Mouse (Mus musculus) limb, embryonic 15.5 days (tissue): ENCODE results near the gene Stag3. TPM values are rescaled to one million over a fixed set of nuclear protein-coding genes. Genes with fewer than 3 reads are reported as not detected.

ENCODE experiments used
- ATAC-seq: fragments of 200-750 bp; cut with Nextera tagmentation; 2 replicates; pipeline ENCODE4 v1.8.0; 2017; ENCODE audit warnings: low read depth, moderate TSS enrichment; ENCODE audit not compliant: insufficient number of reproducible peaks, low FRiP score, low TSS enrichment
- H3K27ac ChIP-seq: fragments of 300-500 bp; sonication (generic); 2 replicates; pipeline ENCODE4 v1.5.1; 2015; ENCODE audit warnings: moderate library complexity, mild to moderate bottlenecking, inconsistent platforms
- H3K27me3 ChIP-seq: fragments of 300-500 bp; sonication (generic); 2 replicates; pipeline ENCODE4 v1.6.1; 2015; ENCODE audit warnings: inconsistent platforms
- H3K36me3 ChIP-seq: fragments of 300-500 bp; sonication (generic); 2 replicates; pipeline ENCODE4 v1.6.1; 2015; ENCODE audit warnings: inconsistent platforms
- H3K4me1 ChIP-seq: fragments of 300-500 bp; sonication (generic); 2 replicates; pipeline ENCODE4 v1.6.1; 2015; ENCODE audit warnings: inconsistent platforms
- H3K4me2 ChIP-seq: fragments of 300-500 bp; sonication (generic); 2 replicates; pipeline ENCODE4 v1.6.1; 2015; ENCODE audit warnings: mild to moderate bottlenecking, inconsistent platforms
- H3K4me3 ChIP-seq: fragments of 300-500 bp; sonication (generic); 2 replicates; pipeline ENCODE4 v1.5.1; 2015; ENCODE audit warnings: mild to moderate bottlenecking, inconsistent platforms
- H3K9ac ChIP-seq: fragments of 300-500 bp; sonication (generic); 2 replicates; pipeline ENCODE4 v1.6.1; 2015; ENCODE audit warnings: inconsistent platforms
- H3K9me3 ChIP-seq: fragments of 300-500 bp; sonication (generic); 2 replicates; pipeline ENCODE4 v1.6.1; 2016; ENCODE audit warnings: inconsistent platforms
- WGBS: fragments of 180-500 bp; shearing (Covaris S2); methylation state at CpG from one replicate; pipeline ENCODE4 v1.1.7; 2015; 5-methylcytosine and 5-hydroxymethylcytosine counted together
- polyA plus RNA-seq: library from polyadenylated mRNA; unstranded; fragments of >200 nt; fragmentation: Nextera tagmentation; extraction: Ambion mirVana; gene quantifications from 2 replicates; pipeline ENCODE4 v1.2.1, GENCODE M21; 2015

The Stag3 gene
- polyA plus RNA-seq, 1 experiment from 2014 or later = 4.8 TPM

DNA sequence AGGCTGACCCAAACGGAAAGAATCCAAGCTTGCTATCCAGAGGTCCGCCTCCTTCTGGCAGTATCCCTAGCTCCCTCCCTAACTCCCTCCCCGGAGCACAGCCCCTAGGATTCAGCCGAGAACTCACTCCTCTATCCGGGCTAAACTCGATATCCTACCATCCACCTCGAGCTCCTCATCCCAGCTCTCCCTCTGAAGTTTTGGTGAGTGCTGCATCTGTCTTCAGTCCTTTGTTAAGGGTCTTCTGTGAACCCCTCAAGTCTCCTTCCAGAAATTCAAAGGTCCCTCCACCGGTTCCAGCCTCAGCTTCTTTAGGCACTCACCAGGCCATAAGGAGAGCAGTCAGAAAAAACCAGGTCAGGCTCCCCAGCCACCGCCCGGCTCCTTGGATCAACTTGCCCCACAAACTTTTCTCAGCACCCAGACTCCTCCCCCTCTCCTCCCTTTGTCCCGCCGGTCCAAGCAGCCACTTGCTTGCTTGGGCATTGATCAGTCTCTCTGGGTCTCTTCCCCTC is 7.6 kb upstream of the Stag3 start, which contains the start of gene Gal3st4:
Gal3st4 (minus strand) TSS at position 432 of the 515 bp plus-strand sequence.
- peaks cover 12% of the 10 kb centered on the region; the same call in 1 of the 2 replicates for H3K36me3 ChIP-seq
- peak within 1 kb of the TSS; percentile 80 for H3K27ac ChIP-seq
- no peaks in the 10 kb centered on the region for H3K27me3 ChIP-seq
- H3K4me2 ChIP-seq = peak within 1 kb of the TSS; percentile 42
- 2% methylated on average over 12 of the region's 12 CpGs for WGBS
- peak within 1 kb of the TSS; percentile 27 for H3K4me3 ChIP-seq
- no peaks in the 10 kb centered on the region for H3K9me3 ChIP-seq
- peaks cover 38% of the 10 kb centered on the region for H3K4me1 ChIP-seq
- ATAC-seq = no peak; the same call in 1 of the 2 replicates
- 0 out of 2 replicates have a peak within 1 kb of the TSS, but pooled peaks have one; percentile 7 for H3K9ac ChIP-seq

DNA sequence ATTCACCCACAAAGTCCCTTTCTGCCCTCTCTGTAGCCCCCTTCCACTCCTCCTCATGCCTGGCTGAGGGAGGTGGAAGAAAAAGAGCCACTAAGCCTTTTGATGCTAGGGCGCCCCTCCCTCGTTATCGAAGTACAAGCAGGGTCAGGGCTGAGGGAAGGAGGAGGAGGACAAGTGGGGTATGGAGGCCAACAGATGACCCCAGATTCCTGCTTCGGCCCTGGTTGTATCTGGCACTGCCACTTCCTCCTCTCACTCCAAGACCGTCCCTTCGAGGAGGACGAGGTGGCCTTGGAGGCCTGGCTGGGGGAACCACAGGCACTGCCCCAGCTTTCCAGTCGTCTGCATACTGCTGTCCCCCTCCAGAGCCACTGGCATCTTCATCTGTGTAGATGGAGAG is 5.9 kb upstream of the Stag3 start:
- peaks cover 18% of the 10 kb centered on the region; the same call in 1 of the 2 replicates for H3K36me3 ChIP-seq
- no peak overlapping the region for H3K27ac ChIP-seq
- no peaks in the 10 kb centered on the region for H3K27me3 ChIP-seq
- no peak for ATAC-seq
- H3K4me3 ChIP-seq = no peak overlapping the region
- H3K9me3 ChIP-seq = no peaks in the 10 kb centered on the region
- 80% methylated on average over 8 of the region's 8 CpGs for WGBS
- no peak overlapping the region for H3K4me2 ChIP-seq
- peaks cover 52% of the 10 kb centered on the region for H3K4me1 ChIP-seq
- H3K9ac ChIP-seq = no peak overlapping the region

DNA sequence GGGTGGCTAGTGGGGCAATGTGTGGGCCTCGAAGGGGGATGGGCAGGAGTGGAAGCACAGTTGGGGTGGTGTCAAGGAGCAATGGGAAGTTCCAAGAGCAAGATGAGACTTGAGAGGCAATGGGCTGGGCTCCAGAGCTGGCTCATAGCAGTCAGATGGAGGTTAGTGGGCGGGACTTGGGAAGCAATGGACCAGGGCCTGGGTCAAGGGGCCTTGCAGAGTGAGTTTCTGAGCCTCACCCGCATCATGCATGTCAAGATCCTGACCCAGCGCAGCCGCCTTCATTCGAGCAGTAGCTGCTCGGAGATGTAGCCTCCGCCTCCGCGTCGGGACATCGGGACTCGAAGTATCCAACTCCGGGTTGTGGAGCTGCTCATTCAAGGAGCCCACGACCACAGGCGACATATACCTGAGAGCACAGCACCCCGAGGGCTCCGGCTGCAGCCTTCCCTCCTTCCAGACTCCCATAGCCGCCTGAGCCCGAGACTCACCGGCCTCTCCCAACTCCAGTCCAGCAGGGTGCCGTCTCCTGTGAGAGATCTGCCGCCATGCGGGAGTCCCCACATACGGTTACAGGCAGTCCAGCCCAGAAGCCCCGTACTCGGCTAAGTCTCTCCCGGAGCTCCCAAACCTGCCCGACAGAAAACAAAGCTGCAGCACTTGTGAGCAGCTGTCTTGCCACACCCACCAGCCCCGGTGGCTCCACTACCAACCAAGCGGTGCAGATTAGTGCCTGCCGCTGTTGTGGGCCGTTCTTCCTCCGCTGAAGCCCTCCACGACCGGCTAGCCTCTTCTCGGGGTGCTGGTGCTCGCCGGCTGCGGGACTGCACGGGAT is 4.6 kb upstream of the Stag3 start:
- peak overlapping the region; percentile 33 for H3K4me2 ChIP-seq
- H3K4me3 ChIP-seq = peak overlapping the region; percentile 14
- ATAC-seq = no peak
- H3K4me1 ChIP-seq = peaks cover 58% of the 10 kb centered on the region
- no peak overlapping the region for H3K9ac ChIP-seq
- peaks cover 18% of the 10 kb centered on the region; the same call in 1 of the 2 replicates for H3K36me3 ChIP-seq
- 34% methylated on average over 41 of the region's 41 CpGs for WGBS
- no peaks in the 10 kb centered on the region for H3K9me3 ChIP-seq
- H3K27me3 ChIP-seq = no peaks in the 10 kb centered on the region
- H3K27ac ChIP-seq = no peak overlapping the region

DNA sequence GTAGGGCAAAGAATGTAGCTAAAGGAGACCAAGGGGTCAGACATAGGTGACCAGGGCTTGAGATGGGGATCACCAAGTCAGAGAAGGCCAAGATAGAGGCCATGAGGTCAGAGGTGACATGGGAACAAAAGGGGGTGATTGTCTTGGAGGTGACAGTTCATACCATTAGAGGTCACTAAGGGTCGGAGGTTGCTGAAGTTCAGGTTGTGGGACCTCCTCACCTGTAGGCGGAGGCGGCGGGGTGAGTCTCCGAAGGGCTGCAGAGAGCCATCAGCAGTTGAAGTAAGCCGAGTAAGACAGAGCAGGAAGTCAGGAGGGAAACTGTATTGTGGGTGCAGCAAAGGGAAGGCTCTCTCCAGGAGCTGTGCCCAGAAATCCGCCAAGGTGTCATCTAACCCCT is 2.0 kb upstream of the Stag3 start:
- H3K9me3 ChIP-seq = no peaks in the 10 kb centered on the region
- no peak overlapping the region for H3K9ac ChIP-seq
- no peak overlapping the region for H3K4me3 ChIP-seq
- WGBS = 85% methylated on average over 7 of the region's 7 CpGs
- 0 out of 2 replicates have a peak overlapping the region, but pooled peaks have one; percentile 82 for H3K4me2 ChIP-seq
- ATAC-seq = no peak
- H3K27ac ChIP-seq = no peak overlapping the region
- peaks cover 18% of the 10 kb centered on the region; the same call in 1 of the 2 replicates for H3K36me3 ChIP-seq
- peaks cover 43% of the 10 kb centered on the region for H3K4me1 ChIP-seq
- H3K27me3 ChIP-seq = no peaks in the 10 kb centered on the region

DNA sequence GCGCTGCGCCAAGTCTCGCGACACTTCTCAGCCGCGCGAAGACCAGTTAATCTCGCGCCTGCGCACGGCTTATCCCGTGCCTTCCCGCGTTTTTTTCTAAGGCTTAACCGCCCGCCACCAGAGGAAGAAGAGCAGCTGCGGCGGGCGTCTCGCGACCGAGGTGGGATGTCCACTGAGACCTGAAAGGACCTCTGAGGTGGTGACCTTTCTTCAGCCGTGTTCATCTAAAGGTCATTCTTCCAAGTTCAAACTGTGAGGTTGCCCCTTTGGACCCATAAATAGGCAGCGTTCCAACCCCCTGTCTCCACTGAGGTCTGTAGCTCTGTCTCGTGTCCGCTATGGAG is 357 bp downstream of the Stag3 start:
- Histone ChIP-seq H3K4me1 (peaks cover 35% of the 10 kb centered on the region), H3K9me3 (no peaks in the 10 kb centered on the region), H3K4me3 (peak overlapping the region; percentile 61), H3K36me3 (peaks cover 14% of the 10 kb centered on the region; the same call in 1 of the 2 replicates), H3K27ac (no peak overlapping the region), H3K27me3 (no peaks in the 10 kb centered on the region), H3K4me2 (peak overlapping the region; percentile 82), H3K9ac (no peak overlapping the region)
- WGBS = 23% methylated on average over 26 of the region's 26 CpGs
- ATAC-seq = no peak

DNA sequence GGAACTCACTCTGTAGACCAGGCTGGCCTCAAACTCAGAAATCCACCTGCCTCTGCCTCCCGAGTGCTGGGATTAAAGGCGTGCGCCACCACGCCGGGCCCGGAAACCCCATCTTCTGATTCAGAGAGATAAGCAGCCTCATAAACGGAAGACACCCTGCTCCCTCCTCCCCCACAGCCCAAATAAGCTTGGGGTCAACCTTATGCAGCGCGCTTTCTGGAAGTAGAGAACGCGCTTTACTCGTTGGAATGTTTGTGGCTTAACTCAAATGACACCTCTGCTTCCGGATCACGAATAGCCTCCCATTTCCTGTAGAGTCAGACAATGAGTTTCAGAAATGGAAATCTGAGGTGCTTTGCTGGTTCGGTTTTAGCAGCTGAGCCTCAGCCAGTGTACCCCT is 789 bp downstream of the Stag3 start:
- Histone ChIP-seq H3K4me2 (no peak overlapping the region), H3K4me1 (peaks cover 30% of the 10 kb centered on the region), H3K36me3 (peaks cover 14% of the 10 kb centered on the region; the same call in 1 of the 2 replicates), H3K9me3 (no peaks in the 10 kb centered on the region), H3K27ac (no peak overlapping the region), H3K4me3 (no peak overlapping the region), H3K9ac (no peak overlapping the region), H3K27me3 (no peaks in the 10 kb centered on the region)
- ATAC-seq = no peak
- WGBS = 91% methylated on average over 15 of the region's 15 CpGs

DNA sequence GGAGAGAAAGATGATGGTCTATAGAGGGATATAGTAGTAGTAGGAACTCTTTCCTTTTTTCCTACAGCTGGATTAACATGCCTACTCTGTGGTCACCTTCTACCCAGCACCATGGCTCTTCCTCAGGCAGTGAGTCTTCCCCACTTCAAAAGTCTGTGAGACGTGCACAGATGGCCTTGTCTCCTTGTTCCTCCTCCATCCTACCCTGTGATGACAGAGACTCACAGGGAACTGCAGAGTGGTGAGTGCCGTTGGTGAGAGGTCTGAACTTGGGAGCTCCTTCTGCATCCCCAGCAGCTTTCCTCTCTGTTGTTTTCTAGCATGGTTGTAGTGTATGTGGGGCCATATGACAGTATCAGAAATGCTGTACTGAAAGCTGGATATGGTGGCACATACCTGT is 1.8 kb downstream of the Stag3 start:
- Histone ChIP-seq H3K9ac (no peak overlapping the region), H3K27ac (no peak overlapping the region), H3K9me3 (no peaks in the 10 kb centered on the region), H3K4me1 (peaks cover 21% of the 10 kb centered on the region), H3K4me3 (no peak overlapping the region), H3K27me3 (no peaks in the 10 kb centered on the region), H3K36me3 (peaks cover 11% of the 10 kb centered on the region; the same call in 1 of the 2 replicates), H3K4me2 (no peak overlapping the region)
- no peak for ATAC-seq
- WGBS = 74% methylated on average over 2 of the region's 2 CpGs

DNA sequence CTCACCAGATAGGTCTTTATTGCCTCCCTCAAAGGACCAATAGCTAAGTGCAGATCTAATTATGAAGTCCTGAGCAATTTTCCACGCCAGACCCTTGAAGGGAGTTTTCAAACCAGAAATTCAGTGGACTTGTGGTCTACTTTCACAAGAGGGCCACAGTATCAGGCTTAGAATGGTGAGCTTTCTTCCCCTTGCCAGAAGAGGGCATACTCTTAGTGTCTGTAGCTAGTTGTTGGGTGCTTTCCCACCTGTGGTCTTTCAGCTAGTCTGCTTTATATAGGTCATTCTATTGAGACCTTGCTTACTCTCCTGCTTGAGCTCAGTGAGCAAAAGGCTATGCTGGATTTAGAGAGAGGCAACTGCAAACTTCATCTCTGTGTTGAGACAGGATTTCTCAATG is 3.5 kb downstream of the Stag3 start:
- no peak for ATAC-seq
- H3K4me2 ChIP-seq = no peak overlapping the region
- no peak overlapping the region for H3K9ac ChIP-seq
- H3K9me3 ChIP-seq = no peaks in the 10 kb centered on the region
- no peak overlapping the region for H3K4me3 ChIP-seq
- 63% methylated on average over 1 of the region's 1 CpGs for WGBS
- H3K27me3 ChIP-seq = no peaks in the 10 kb centered on the region
- H3K27ac ChIP-seq = no peak overlapping the region
- H3K36me3 ChIP-seq = no peaks in the 10 kb centered on the region
- H3K4me1 ChIP-seq = peaks cover 13% of the 10 kb centered on the region

DNA sequence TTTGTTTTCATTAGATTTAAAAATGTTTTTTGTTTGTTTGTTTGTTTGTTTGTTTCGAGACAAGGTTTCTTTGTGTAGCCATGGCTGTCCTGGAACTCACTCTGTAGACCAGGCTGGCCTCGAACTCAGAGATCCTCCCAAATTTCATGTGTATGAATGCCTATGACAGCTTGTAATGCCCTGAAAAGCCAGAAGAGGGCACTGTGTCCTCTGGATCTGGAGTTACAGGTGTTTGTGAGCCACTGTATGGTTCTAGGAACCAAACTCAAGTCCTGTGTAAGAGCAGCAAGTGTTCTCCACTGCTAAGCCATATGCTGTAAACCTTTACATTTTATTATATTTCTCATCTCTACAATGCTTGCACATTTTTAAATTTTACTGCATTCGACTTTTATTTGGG is 7.8 kb downstream of the Stag3 start:
- no peak overlapping the region for H3K9ac ChIP-seq
- no peaks in the 10 kb centered on the region for H3K4me1 ChIP-seq
- 72% methylated on average over 3 of the region's 3 CpGs for WGBS

DNA sequence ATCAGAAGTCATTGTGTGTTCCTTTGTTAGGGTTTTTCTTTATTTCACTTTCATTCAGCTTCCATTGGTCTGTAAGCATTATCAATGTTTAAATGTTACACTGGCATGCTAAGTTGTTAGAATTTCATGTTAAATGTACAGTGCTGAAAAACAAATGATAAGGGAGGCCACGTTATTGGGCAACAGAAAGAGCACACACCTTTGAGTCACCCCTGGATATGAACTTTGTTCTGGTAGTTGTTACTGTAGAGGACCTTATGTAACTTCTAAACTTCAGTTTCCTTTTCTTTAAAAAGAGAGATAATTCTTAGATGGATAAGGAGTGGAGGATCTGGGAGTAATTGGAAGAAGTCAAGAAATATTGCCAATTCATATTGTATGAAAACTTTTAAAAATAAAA is 11.6 kb downstream of the Stag3 start:
- Histone ChIP-seq H3K36me3 (no peaks in the 10 kb centered on the region), H3K4me2 (no peak overlapping the region), H3K9ac (no peak overlapping the region), H3K9me3 (no peaks in the 10 kb centered on the region), H3K4me3 (no peak overlapping the region), H3K4me1 (no peaks in the 10 kb centered on the region), H3K27me3 (no peaks in the 10 kb centered on the region), H3K27ac (no peak overlapping the region)
- 74% methylated on average over 1 of the region's 1 CpGs for WGBS
- ATAC-seq = no peak

More for the DNA sequence above, 7.8 kb downstream of the Stag3 start:
- Histone ChIP-seq H3K27ac (no peak overlapping the region), H3K4me3 (no peak overlapping the region), H3K36me3 (no peaks in the 10 kb centered on the region), H3K9me3 (no peaks in the 10 kb centered on the region), H3K27me3 (no peaks in the 10 kb centered on the region), H3K4me2 (no peak overlapping the region)
- ATAC-seq = no peak

DNA sequence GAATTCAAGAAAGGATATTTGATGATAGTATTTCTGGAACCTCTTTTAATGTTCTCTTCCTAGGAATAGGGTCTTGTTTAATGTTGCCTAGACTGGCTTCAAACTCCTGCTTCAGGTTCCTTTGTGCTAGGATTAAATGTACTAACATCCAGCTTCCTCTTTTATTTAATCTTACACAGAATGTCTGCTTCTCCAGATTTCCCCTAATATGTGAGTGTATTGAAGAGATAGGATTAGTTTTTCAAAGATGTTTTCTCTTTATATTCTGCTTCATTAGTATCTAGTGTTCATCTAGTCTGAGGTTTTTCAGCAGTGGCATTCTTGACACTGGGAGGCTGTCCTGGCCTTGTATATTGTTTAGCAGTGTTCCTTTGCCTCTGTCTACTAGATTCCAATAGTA is 14.1 kb downstream of the Stag3 start:
- no peak overlapping the region for H3K4me2 ChIP-seq
- H3K9me3 ChIP-seq = no peaks in the 10 kb centered on the region
- H3K27ac ChIP-seq = no peak overlapping the region
- no peaks in the 10 kb centered on the region for H3K4me1 ChIP-seq
- no peak overlapping the region for H3K9ac ChIP-seq
- no peak overlapping the region for H3K4me3 ChIP-seq
- no peak for ATAC-seq
- H3K27me3 ChIP-seq = no peaks in the 10 kb centered on the region
- H3K36me3 ChIP-seq = no peaks in the 10 kb centered on the region

DNA sequence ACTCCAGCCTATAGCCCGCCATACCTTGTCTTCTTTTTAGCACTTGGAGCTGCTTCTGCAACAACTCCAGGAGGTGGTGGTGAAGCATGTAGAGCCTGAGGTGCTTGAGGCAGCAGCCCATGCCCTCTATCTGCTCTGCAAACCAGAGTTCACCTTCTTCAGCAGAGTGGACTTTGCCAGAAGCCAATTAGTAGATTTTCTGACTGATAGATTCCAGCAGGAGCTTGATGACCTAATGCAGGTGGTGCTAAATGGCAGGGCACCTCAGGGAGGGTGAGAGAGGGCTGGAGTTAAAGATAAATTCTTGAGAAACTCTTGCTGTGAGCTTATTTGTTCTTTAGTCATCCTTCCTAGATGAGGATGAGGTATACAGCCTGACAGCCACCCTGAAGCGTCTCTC is 19.6 kb downstream of the Stag3 start:
- H3K4me1 ChIP-seq = no peaks in the 10 kb centered on the region
- H3K9ac ChIP-seq = no peak overlapping the region
- 76% methylated on average over 2 of the region's 2 CpGs for WGBS
- no peak overlapping the region for H3K4me2 ChIP-seq
- no peak overlapping the region for H3K27ac ChIP-seq
- no peaks in the 10 kb centered on the region for H3K27me3 ChIP-seq
- H3K4me3 ChIP-seq = no peak overlapping the region
- H3K9me3 ChIP-seq = no peaks in the 10 kb centered on the region
- no peak for ATAC-seq
- no peaks in the 10 kb centered on the region for H3K36me3 ChIP-seq
